Mouse (Mus musculus) layer of hippocampus, postnatal 14 days (tissue): ENCODE measurements around the gene B4galt1. TPM values are rescaled to one million over a fixed set of nuclear protein-coding genes. Genes with fewer than 3 reads are reported as not detected.

Experiments
- DNase-seq, 2 experiments: peaks; one replicate each; pipeline ENCODE4 v3.0.0; 2021 to 2022; ENCODE audit warnings: low spot score in 2 of 2, mixed read lengths in 1 of 2
- long read RNA-seq, 2 experiments: library from polyadenylated mRNA; stranded (forward); transcript quantifications; one replicate each; pipeline ENCODE4 v2.0.0; 2021
- total RNA-seq, 2 experiments: library from RNA; stranded (reverse); gene quantifications; 2 replicates each; pipeline ENCODE4 v1.2.3; 2021

Gene B4galt1
- 1 to 10 TPM; 6.2 to 8.5 TPM for total RNA-seq
- long read RNA-seq, experiment 1, partial matches to known transcripts, result 0 of 7 reads
- long read RNA-seq, experiment 1, other reads (novel, unspliced or antisense), result 3 of 7 reads
- long read RNA-seq, experiment 2, partial matches to known transcripts, result 0 of 4 reads
- long read RNA-seq, experiment 2, other reads (novel, unspliced or antisense), result 2 of 4 reads

GRCm38 (mm10) chr4:40853565-40854386 is at the start of gene B4galt1:
TSS of gene B4galt1 (minus strand) at chr4:40854005.
- peak; percentile 92 to 96 for DNase-seq

- DNase-seq, result no peak
Measured at GRCm38 (mm10) chr4:40900612-40901011, 46.8 kb upstream of the B4galt1 start.

GRCm38 (mm10) chr4:40900071-40900470 is 46.3 kb upstream of the B4galt1 start:
- no peak for DNase-seq

GRCm38 (mm10) chr4:40899264-40899663 is 45.5 kb upstream of the B4galt1 start:
- DNase-seq, result no peak

- DNase-seq, result no peak
Measured at GRCm38 (mm10) chr4:40898476-40899044, 44.8 kb upstream of the B4galt1 start.

- no peak for DNase-seq
Measured at GRCm38 (mm10) chr4:40895646-40896045, 41.8 kb upstream of the B4galt1 start.

GRCm38 (mm10) chr4:40895118-40895517 is 41.3 kb upstream of the B4galt1 start:
- DNase-seq, result no peak

GRCm38 (mm10) chr4:40891206-40891605 is 37.4 kb upstream of the B4galt1 start:
- DNase-seq, result no peak

GRCm38 (mm10) chr4:40889983-40890382 is 36.2 kb upstream of the B4galt1 start:
- DNase-seq, result no peak

GRCm38 (mm10) chr4:40889252-40889651 is 35.4 kb upstream of the B4galt1 start:
- DNase-seq, result no peak

GRCm38 (mm10) chr4:40888839-40889238 is 35.0 kb upstream of the B4galt1 start:
- no peak for DNase-seq

- DNase-seq, result no peak
Measured at GRCm38 (mm10) chr4:40885883-40886282, 32.1 kb upstream of the B4galt1 start.

- peak in 1 of 2 experiments; percentile 21 for DNase-seq
Measured at GRCm38 (mm10) chr4:40885166-40885525, 31.3 kb upstream of the B4galt1 start.

GRCm38 (mm10) chr4:40884282-40885165 is 30.7 kb upstream of the B4galt1 start:
- peak in 1 of 2 experiments; percentile 34 for DNase-seq

GRCm38 (mm10) chr4:40883200-40883599 is 29.4 kb upstream of the B4galt1 start:
- no peak for DNase-seq

GRCm38 (mm10) chr4:40877528-40877927 is 23.7 kb upstream of the B4galt1 start:
- no peak for DNase-seq

GRCm38 (mm10) chr4:40876814-40877371 is 23.1 kb upstream of the B4galt1 start:
- DNase-seq, result peak; percentile 20 to 22

- peak; percentile 70 to 89 for DNase-seq
Measured at GRCm38 (mm10) chr4:40875842-40876241, 22.0 kb upstream of the B4galt1 start.

- DNase-seq, result no peak
Measured at GRCm38 (mm10) chr4:40874794-40875552, 21.2 kb upstream of the B4galt1 start.

GRCm38 (mm10) chr4:40874151-40874600 is 20.4 kb upstream of the B4galt1 start:
- peak in 1 of 2 experiments; percentile 31 for DNase-seq
